Mouse (Mus musculus): ENCODE results near the gene Alkbh7. TPM values are rescaled to one million over a fixed set of nuclear protein-coding genes. Genes with fewer than 3 reads are reported as not detected.

The Alkbh7 gene
- total RNA-seq, 1 experiment from 2014 or later, result 65.6 TPM

GRCm38 (mm10) chr17:56986105-56986805, 10.9 kb upstream of the Alkbh7 start:
- DNase-seq, result peak; percentile 2

GRCm38 (mm10) chr17:56988441-56988840, 8.7 kb upstream of the Alkbh7 start:
- peak; percentile 6 for DNase-seq

- DNase-seq, result peak; percentile 1
Measured at GRCm38 (mm10) chr17:56988921-56989430, 8.2 kb upstream of the Alkbh7 start.

- peak; percentile 80 for DNase-seq
Measured at GRCm38 (mm10) chr17:56989467-56990114, 7.5 kb upstream of the Alkbh7 start.

GRCm38 (mm10) chr17:56990115-56990746, 6.9 kb upstream of the Alkbh7 start, which contains the start of gene Clpp:
Gene Clpp, plus strand, starts transcription at chr17:56990305.
- DNase-seq, result peak; percentile 95

GRCm38 (mm10) chr17:56990966-56991365, 6.2 kb upstream of the Alkbh7 start:
- no peak for DNase-seq

- DNase-seq, result peak; percentile 57
Measured at GRCm38 (mm10) chr17:56995046-56995445, 2.1 kb upstream of the Alkbh7 start.

- DNase-seq, result peak; percentile 33
Measured at GRCm38 (mm10) chr17:56996506-56996905, 633 bp upstream of the Alkbh7 start.

GRCm38 (mm10) chr17:56999414-56999813, 2.3 kb downstream of the Alkbh7 start:
- peak; percentile 63 for DNase-seq

GRCm38 (mm10) chr17:56999968-57000609, 3.0 kb downstream of the Alkbh7 start, which contains the start of gene Pspn:
Gene Pspn, minus strand, starts transcription at chr17:57000018.
- peak; percentile 46 for DNase-seq

GRCm38 (mm10) chr17:57001228-57001627, 4.1 kb downstream of the Alkbh7 start:
- DNase-seq, result peak; percentile 29

GRCm38 (mm10) chr17:57003994-57004393, 6.9 kb downstream of the Alkbh7 start:
- no peak for DNase-seq

- peak; percentile 33 for DNase-seq
Measured at GRCm38 (mm10) chr17:57007137-57007905, 10.2 kb downstream of the Alkbh7 start.

- peak; percentile 40 for DNase-seq
Measured at GRCm38 (mm10) chr17:57010911-57011235, 13.7 kb downstream of the Alkbh7 start.

- DNase-seq, result peak; percentile 96
Measured at GRCm38 (mm10) chr17:57011236-57012141, 14.3 kb downstream of the Alkbh7 start, which contains the start of the genes Gtf2f1 and Gm17949. Gene Gtf2f1, minus strand, starts transcription at chr17:57011288. Gene Gm17949, plus strand, starts transcription at chr17:57011469.

GRCm38 (mm10) chr17:57012245-57012795, 15.2 kb downstream of the Alkbh7 start:
- DNase-seq, result no peak

GRCm38 (mm10) chr17:57019693-57020092, 22.6 kb downstream of the Alkbh7 start:
- no peak for DNase-seq

GRCm38 (mm10) chr17:57020960-57021359, 23.8 kb downstream of the Alkbh7 start:
- DNase-seq, result no peak

- no peak for DNase-seq
Measured at GRCm38 (mm10) chr17:57027471-57027870, 30.3 kb downstream of the Alkbh7 start.

GRCm38 (mm10) chr17:57029691-57030090, 32.6 kb downstream of the Alkbh7 start:
- peak; percentile 52 for DNase-seq
